Mouse (Mus musculus) monocyte, adult 59 days (primary cell): Measurements from ENCODE around the gene Krt33a. TPM values are rescaled to one million over a fixed set of nuclear protein-coding genes. Genes with fewer than 3 reads are reported as not detected.

Source experiments
- total RNA-seq, 2 experiments: library from RNA; stranded (reverse); gene quantifications; one replicate each; pipeline ENCODE4 v1.2.4; 2023

Krt33a gene
- not detected for total RNA-seq

GRCm38 (mm10) chr11:100016112-100016511 is at the start of gene Krt33a:
TSS of gene Krt33a (minus strand) at chr11:100016212.

GRCm38 (mm10) chr11:100050451-100050850 is 34.4 kb upstream of the Krt33a start, which contains the start of gene Krt31:
TSS of gene Krt31 (minus strand) at chr11:100050551.

DNA sequence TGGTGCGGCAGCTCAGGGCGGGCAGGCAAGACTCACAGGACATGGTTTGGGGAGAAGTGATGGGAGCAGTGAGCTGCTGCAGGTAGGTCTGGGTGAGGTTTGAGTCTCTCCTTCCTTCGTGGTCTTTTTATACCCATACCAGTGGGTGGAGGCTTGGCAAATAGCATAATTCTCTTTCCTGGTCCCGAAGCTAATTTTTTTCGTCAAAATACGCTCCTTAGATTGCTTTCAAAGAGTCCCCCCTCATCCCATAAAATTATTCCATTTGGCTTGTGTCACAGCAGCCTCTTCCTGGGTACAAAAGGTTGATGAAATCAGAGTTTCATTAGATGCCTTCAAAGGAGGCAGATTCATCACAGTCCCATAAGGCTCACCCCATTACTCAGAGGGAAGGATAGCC is 25.4 kb upstream of the Krt33a start, which contains the start of gene Krt34:
Gene Krt34 (minus strand): TSS at position 101 of the 400 bp plus-strand sequence.

DNA sequence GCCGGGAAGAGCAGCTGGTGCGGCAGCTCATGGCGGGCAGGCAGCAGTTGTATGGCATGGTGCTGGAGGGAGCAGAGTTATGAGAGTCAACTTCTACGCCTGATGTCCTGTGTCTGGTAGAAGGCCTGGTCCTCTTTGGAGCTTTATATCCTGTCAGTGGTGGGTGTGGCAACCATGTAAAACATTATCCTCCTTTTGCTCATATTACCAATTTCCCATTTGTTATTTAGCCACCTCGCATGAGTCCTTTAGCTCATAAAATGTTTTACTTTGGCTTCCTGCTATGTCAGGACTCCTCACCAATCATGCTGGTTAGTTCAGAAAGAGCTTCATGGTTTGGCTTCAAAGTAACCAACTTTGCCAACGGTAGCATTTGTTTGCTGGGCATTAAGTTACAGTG is 13.8 kb upstream of the Krt33a start, which contains the start of gene Krt33b:
Gene Krt33b (minus strand): TSS at position 101 of the 400 bp plus-strand sequence.

DNA sequence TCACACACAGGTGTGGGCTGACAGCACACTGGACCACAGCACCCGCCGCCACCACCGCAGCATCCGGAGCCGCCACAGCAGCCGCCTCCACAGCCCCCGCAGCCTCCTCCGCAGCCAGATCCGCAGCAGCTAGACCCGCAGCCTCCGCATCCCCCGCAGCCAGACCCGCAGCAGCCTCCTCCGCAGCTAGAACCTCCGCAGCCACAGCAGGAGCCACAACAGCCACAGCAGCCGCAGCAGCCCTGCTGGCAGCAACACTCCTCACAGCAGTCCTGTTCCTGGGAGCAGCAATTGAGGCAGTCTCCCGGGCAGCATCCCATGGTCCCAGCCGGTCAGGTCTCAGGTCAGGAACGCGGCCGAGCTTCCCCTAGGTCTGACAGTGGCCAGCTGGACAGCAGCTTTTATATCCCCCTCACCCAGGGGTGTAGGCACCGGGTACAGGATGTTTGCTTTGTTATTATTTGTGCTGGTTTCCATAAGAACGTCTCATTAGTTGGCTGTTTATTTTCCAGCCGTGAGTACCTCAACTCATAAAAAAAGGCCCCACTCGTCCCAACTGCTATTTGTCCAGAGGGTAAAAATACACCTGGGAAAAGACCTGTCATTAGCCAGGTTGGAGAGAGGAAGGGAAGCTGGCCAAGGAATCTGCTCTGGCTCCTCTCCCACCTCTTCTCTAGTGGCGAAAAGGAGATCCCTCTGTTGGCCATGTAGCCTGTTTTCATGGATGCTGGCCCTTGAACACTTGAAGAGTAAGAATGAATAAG is 22.2 kb downstream of the Krt33a start, which contains the start of gene Krtap17-1:
Gene Krtap17-1 (minus strand): TSS at position 375 of the 764 bp plus-strand sequence.

GRCm38 (mm10) chr11:99986180-99986647 is 29.8 kb downstream of the Krt33a start, which contains the start of gene Krtap16-1:
TSS of gene Krtap16-1 (minus strand) at chr11:99986597.

GRCm38 (mm10) chr11:99978953-99979352 is 37.1 kb downstream of the Krt33a start, which contains the start of gene Krtap29-1:
TSS of gene Krtap29-1 (minus strand) at chr11:99979053.

Other genes with a start within 250 kb of the Krt33a start
- gene Gm11595, start 243.3 kb downstream of the Krt33a start, total RNA-seq = not detected
- not detected for gene Krtap4-8, start 235.5 kb downstream of the Krt33a start, total RNA-seq
- not detected for gene Krtap4-9, start 231.0 kb downstream of the Krt33a start, total RNA-seq
- not detected for gene Gm11596, start 222.7 kb downstream of the Krt33a start, total RNA-seq
- not detected for gene Gm11569, start 217.3 kb downstream of the Krt33a start, total RNA-seq
- not detected for gene Gm11554, start 211.8 kb downstream of the Krt33a start, total RNA-seq
- gene Krtap4-13, start 206.3 kb downstream of the Krt33a start, total RNA-seq = not detected
- gene Gm11564, start 200.5 kb downstream of the Krt33a start, total RNA-seq = not detected
- gene 2300003K06Rik, start 178.1 kb downstream of the Krt33a start, total RNA-seq = not detected
- gene Krtap4-16, start 164.6 kb downstream of the Krt33a start, total RNA-seq = not detected
- not detected for gene Gm11568, start 158.3 kb downstream of the Krt33a start, total RNA-seq
- gene Gm11559, start 151.7 kb downstream of the Krt33a start, total RNA-seq = not detected
- not detected for gene Krtap9-1, start 142.8 kb downstream of the Krt33a start, total RNA-seq
- gene Gm11567, start 137.0 kb downstream of the Krt33a start, total RNA-seq = not detected
- gene Krtap31-1, start 108.3 kb downstream of the Krt33a start, total RNA-seq = not detected
- gene Gm11565, start 101.5 kb downstream of the Krt33a start, total RNA-seq = not detected
- gene Krtap31-2, start 79.9 kb downstream of the Krt33a start, total RNA-seq = not detected
- not detected for gene Krtap9-5, start 67.7 kb downstream of the Krt33a start, total RNA-seq
- not detected for gene Krtap29-1, start 37.2 kb downstream of the Krt33a start, total RNA-seq
- not detected for gene Krtap16-1, start 29.6 kb downstream of the Krt33a start, total RNA-seq
- not detected for gene Krtap17-1, start 22.2 kb downstream of the Krt33a start, total RNA-seq
- gene Krt33b, start 13.7 kb upstream of the Krt33a start, total RNA-seq = not detected
- not detected for gene Krt34, start 25.3 kb upstream of the Krt33a start, total RNA-seq
- gene Krt31, start 34.3 kb upstream of the Krt33a start, total RNA-seq = not detected
- not detected for gene Krt32, start 72.0 kb upstream of the Krt33a start, total RNA-seq
- not detected for gene Krt35, start 80.0 kb upstream of the Krt33a start, total RNA-seq
- not detected for gene Krt36, start 89.4 kb upstream of the Krt33a start, total RNA-seq
- not detected for gene Krt13, start 105.4 kb upstream of the Krt33a start, total RNA-seq
- not detected for gene Krt15, start 119.7 kb upstream of the Krt33a start, total RNA-seq
- 1 to 10 TPM in 1 of 2 experiments, under 1 TPM in 1; 0.55 to 1.7 TPM for gene Krt19, start 132.5 kb upstream of the Krt33a start, total RNA-seq
- gene Krt9, start 177.0 kb upstream of the Krt33a start, total RNA-seq = not detected
- not detected for gene Krt14, start 191.3 kb upstream of the Krt33a start, total RNA-seq
- not detected for gene Krt16, start 232.7 kb upstream of the Krt33a start, total RNA-seq
- not detected for gene Krt17, start 244.8 kb upstream of the Krt33a start, total RNA-seq